Mouse (Mus musculus): ENCODE results near the gene Rpl3. TPM values are rescaled to one million over a fixed set of nuclear protein-coding genes. Genes with fewer than 3 reads are reported as not detected.

Gene Rpl3
- polyA plus RNA-seq, 1 experiment from 2014 or later = 1,023 TPM

DNA sequence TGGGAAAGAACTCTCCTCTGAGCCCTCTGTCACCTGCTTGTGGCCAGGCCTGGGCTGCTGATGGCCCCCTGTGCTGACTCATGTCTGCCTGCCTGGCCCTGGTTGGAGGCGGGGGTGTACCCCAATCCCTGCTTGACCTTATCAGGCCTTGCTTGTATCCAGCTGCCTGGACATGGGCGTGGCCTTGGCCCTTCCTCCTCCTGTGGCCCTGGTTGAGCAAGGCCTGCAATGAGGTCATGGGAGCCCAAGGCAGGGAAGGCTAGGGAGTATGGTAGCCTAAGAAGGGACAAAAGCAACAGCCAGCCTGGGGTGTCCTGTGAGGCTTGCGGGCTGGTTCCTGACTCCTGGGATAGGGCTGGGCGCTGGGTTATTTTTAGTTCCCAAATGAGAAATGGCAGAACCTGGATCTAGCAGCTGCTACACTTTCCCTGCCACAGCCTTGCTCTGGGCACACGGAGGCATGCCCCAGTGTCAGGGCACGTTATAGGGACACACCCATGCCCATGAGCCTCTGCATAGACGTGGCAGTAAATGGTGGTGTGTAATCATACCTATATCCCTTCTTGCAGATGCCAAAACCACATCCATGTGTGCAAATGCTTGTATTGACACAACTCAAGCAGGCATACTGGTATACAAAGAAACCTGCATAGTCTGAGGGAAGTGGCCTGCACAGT is 37.5 kb downstream of the Rpl3 start:
- peaks cover 24% of the 10 kb centered on the region for H3K4me1 ChIP-seq
- peak overlapping the region; percentile 67 for H3K27ac ChIP-seq
- no peaks in the 10 kb centered on the region for H3K27me3 ChIP-seq (ENCODE audit: poor library complexity, severe bottlenecking)
- H3K36me3 ChIP-seq (replicated peaks) = no peaks in the 10 kb centered on the region
- DNase-seq (ENCODE audit: extremely low spot score, low spot score) = no peak
- H3K9me3 ChIP-seq = no peaks in the 10 kb centered on the region
- H3K4me3 ChIP-seq = no peak overlapping the region
- WGBS = 89% methylated on average over 7 of the region's 7 CpGs

DNA sequence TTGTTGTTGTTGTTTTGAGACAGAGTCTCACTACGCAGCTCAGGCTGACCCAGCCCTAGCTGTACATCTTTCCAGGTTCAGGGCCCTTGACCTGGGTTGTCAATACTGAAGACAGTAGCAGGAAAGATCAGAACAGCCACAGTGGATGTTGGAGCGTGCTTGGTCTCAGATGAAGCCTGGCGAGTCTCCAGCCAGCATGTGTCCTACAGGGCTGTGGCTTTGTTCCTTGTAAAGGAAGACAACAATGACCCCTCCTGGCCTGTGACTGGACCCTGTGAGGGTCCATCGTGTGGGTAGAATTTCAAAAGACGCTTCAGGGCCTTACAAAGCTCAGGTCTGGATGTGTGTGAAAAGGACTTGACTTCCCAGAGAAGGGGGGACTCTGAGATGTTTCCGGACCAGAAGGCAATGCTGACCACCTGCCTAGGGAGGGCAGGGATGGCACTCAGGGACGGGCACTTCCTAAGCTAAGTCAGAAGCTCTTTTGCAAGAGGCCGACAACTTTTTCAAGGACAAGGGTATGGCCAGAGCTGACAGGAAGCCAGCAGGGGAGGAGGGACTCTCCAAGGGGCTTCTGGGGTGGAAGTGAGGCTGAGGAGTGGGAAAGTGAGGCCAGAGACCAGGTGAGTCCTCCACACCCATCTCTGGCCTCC is 38.2 kb downstream of the Rpl3 start:
- Histone ChIP-seq H3K27ac (peak overlapping the region; percentile 67), H3K4me1 (peaks cover 24% of the 10 kb centered on the region), H3K4me3 (no peak overlapping the region), H3K36me3 (replicated peaks) (no peaks in the 10 kb centered on the region), H3K9me3 (no peaks in the 10 kb centered on the region), H3K27me3 (ENCODE audit: poor library complexity, severe bottlenecking) (no peaks in the 10 kb centered on the region)
- no peak for DNase-seq (ENCODE audit: extremely low spot score, low spot score)
- WGBS = 77% methylated on average over 8 of the region's 8 CpGs

DNA sequence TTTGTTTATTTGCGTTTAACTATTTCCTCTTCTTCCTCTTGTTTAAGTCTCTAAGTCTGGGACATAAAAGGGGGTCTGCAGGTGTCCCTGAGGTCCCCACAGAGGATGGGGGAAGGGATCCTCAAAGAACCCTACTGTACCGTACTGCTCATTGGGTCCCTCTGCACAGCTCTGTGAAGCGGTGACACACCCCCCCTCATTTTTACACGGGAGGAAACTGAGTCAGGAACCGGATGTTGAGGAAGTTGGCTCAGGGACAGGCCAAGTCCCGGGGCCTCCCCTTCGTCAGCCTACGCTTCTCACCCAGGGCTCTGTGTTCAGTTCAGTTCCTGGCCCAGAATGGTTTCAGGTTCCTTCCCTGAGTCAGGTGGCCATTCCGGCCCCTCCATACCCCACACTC is 39.9 kb downstream of the Rpl3 start:
- WGBS = 91% methylated on average over 9 of the region's 9 CpGs
- no peaks in the 10 kb centered on the region for H3K27me3 ChIP-seq (ENCODE audit: poor library complexity, severe bottlenecking)
- peaks cover 21% of the 10 kb centered on the region for H3K4me1 ChIP-seq
- no peaks in the 10 kb centered on the region for H3K9me3 ChIP-seq
- no peak overlapping the region for H3K27ac ChIP-seq
- no peak for DNase-seq (ENCODE audit: extremely low spot score, low spot score)
- H3K4me3 ChIP-seq = no peak overlapping the region
- no peaks in the 10 kb centered on the region for H3K36me3 ChIP-seq (replicated peaks)

DNA sequence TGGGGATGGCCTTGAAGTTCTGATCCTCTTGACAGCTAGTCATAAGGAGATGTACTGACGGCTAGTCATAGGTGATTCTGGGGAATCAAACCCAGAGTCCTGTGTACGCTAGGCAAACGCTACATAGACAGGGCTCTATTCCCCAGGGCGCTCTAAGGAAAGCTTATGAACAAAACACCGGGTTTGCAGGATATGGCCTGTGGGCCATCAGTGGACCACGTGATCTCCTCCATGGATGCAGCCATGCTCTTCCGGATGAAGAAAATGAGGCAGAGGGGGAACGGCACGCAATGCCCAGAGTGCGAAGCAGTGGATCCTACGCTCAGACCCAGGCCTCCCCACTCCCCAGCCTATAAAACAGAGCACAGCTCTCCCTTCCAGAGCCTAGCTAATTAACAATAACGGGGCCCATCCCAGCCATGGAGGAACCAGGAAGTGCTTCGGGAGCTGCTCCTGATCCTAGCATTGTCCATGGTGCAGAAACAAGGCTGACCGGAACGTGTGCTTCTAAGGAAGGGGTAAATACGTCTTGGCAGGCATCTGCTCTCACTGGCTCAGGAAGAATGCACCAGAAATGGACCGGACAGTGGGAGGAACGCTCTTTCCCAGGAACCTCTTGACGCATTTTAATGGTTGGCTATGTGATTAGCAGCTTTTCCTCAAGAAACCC is 40.4 kb downstream of the Rpl3 start:
- Histone ChIP-seq H3K4me3 (no peak overlapping the region), H3K36me3 (replicated peaks) (no peaks in the 10 kb centered on the region), H3K9me3 (no peaks in the 10 kb centered on the region), H3K27ac (no peak overlapping the region), H3K4me1 (peaks cover 17% of the 10 kb centered on the region), H3K27me3 (ENCODE audit: poor library complexity, severe bottlenecking) (no peaks in the 10 kb centered on the region)
- DNase-seq (ENCODE audit: extremely low spot score, low spot score) = no peak
- WGBS = 84% methylated on average over 19 of the region's 19 CpGs

DNA sequence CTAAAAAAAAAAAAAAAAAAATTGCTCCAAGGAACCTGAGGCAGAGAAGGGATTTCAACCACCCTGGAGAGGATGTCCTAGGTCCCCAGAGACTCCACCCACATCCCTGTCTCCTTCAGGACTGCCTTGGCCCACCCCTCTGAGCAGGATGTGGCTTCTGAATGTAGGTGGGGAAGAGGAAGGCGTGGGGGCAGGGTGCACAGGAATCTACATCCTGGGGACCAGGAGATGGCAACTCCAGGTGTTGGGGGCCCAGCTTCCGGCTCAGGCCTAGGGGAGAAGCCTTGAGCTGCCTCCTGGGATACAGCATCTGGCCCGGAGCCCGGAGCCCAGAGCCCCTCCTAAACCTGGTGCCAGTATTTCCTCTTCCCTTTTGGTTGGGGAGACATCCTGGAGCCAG is 41.6 kb downstream of the Rpl3 start:
- no peaks in the 10 kb centered on the region for H3K27me3 ChIP-seq (ENCODE audit: poor library complexity, severe bottlenecking)
- H3K36me3 ChIP-seq (replicated peaks) = no peaks in the 10 kb centered on the region
- peaks cover 7% of the 10 kb centered on the region for H3K4me1 ChIP-seq
- no peak overlapping the region for H3K4me3 ChIP-seq
- no peak for DNase-seq (ENCODE audit: extremely low spot score, low spot score)
- 77% methylated on average over 4 of the region's 4 CpGs for WGBS
- H3K27ac ChIP-seq = no peak overlapping the region
- H3K9me3 ChIP-seq = peaks cover 8% of the 10 kb centered on the region; the same call in 1 of the 2 replicates

DNA sequence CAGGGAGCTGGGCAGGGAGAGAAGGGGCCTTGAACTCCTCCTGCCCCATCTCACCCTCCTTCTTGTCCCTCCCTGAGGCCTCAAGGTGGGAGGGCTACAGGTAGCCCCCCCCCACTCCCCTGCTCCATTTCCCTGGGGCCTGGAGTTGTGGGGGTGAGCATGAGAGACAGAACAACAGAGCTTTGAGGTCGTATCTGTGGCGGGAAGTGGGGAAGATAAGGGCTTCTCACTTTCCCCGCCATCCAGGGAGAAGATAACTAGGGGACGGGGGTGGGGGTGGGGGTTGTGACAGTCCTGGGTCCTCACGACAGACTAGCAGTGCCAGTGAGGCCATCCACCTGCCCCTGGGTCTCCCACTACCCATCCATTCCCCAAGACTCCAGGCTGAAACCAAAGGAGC is 43.7 kb downstream of the Rpl3 start:
- Histone ChIP-seq H3K36me3 (replicated peaks) (no peaks in the 10 kb centered on the region), H3K27ac (0 out of 2 replicates have a peak overlapping the region, but pooled peaks have one; percentile 16), H3K4me1 (no peaks in the 10 kb centered on the region), H3K4me3 (no peak overlapping the region), H3K9me3 (peaks cover 8% of the 10 kb centered on the region; the same call in 1 of the 2 replicates), H3K27me3 (ENCODE audit: poor library complexity, severe bottlenecking) (no peaks in the 10 kb centered on the region)
- 49% methylated on average over 5 of the region's 5 CpGs for WGBS
- no peak for DNase-seq (ENCODE audit: extremely low spot score, low spot score)

DNA sequence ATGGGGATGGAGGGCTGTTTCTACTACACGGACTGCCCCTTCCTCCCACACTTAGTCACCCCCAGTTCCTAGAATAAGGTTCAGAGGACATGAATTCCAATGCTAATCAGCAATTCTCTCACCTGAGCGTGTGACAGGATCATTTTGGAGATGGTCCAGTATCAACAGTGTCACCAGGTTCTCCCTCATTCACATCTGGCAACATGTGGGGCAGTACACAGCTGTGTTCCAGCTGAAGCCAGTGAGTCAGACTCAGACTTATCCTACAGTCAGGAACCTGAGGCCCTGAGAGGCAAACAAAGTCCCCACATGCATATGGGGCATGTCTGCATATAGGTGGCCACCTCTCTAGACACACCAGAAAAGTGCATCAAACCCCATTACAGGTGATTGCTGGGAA is 44.4 kb downstream of the Rpl3 start:
- H3K27me3 ChIP-seq (ENCODE audit: poor library complexity, severe bottlenecking) = no peaks in the 10 kb centered on the region
- no peaks in the 10 kb centered on the region for H3K4me1 ChIP-seq
- peaks cover 8% of the 10 kb centered on the region; the same call in 1 of the 2 replicates for H3K9me3 ChIP-seq
- no peak overlapping the region for H3K27ac ChIP-seq
- H3K36me3 ChIP-seq (replicated peaks) = no peaks in the 10 kb centered on the region
- no peak for DNase-seq (ENCODE audit: extremely low spot score, low spot score)
- WGBS = 86% methylated on average over 2 of the region's 2 CpGs
- no peak overlapping the region for H3K4me3 ChIP-seq

DNA sequence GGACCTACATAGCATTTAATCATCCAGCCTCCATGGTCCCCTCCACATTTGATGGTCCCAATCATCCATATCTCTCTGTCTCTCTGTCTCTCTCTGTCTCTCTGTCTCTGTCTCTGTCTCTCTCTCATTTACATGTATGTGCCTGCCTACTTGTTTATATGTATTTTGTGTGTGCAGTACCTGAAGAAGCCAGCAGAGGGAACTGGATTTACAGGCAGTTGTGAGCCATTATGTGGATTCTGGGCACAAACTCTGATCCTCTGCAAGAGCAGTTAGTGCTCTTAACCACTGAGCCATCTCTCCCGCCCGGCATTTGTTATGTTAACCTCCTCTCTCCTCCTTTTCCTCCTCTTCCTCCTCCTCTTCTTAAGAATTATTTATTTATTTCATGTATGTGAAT is 45.9 kb downstream of the Rpl3 start:
- no peak for DNase-seq (ENCODE audit: extremely low spot score, low spot score)
- Histone ChIP-seq H3K4me1 (no peaks in the 10 kb centered on the region), H3K9me3 (peaks cover 8% of the 10 kb centered on the region; the same call in 1 of the 2 replicates), H3K36me3 (replicated peaks) (no peaks in the 10 kb centered on the region), H3K27ac (no peak overlapping the region), H3K4me3 (no peak overlapping the region), H3K27me3 (ENCODE audit: poor library complexity, severe bottlenecking) (no peaks in the 10 kb centered on the region)
- 93% methylated on average over 2 of the region's 2 CpGs for WGBS

DNA sequence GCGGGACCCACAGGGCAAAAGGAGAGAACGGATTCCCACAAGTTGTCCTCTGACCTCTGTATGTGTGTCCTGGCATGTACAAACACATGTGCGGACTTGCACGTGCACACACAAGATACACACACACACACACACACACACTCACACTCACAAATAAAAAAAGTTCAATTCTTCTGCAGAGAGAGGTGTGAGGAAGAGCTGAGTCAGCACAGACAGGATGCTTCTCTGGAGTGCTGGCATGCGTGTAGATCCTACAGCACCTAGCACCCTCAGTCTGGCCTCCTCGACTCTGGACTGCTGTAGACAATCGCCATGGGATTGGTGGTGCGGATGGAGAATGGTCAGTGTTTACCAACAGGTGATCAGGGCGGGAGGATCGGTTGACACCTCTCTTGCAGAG is 47.4 kb downstream of the Rpl3 start:
- WGBS = 93% methylated on average over 10 of the region's 10 CpGs
- Histone ChIP-seq H3K27ac (no peak overlapping the region), H3K27me3 (ENCODE audit: poor library complexity, severe bottlenecking) (no peaks in the 10 kb centered on the region), H3K9me3 (peaks cover 8% of the 10 kb centered on the region; the same call in 1 of the 2 replicates), H3K4me1 (no peaks in the 10 kb centered on the region), H3K4me3 (no peak overlapping the region), H3K36me3 (replicated peaks) (no peaks in the 10 kb centered on the region)
- DNase-seq (ENCODE audit: extremely low spot score, low spot score) = no peak

DNA sequence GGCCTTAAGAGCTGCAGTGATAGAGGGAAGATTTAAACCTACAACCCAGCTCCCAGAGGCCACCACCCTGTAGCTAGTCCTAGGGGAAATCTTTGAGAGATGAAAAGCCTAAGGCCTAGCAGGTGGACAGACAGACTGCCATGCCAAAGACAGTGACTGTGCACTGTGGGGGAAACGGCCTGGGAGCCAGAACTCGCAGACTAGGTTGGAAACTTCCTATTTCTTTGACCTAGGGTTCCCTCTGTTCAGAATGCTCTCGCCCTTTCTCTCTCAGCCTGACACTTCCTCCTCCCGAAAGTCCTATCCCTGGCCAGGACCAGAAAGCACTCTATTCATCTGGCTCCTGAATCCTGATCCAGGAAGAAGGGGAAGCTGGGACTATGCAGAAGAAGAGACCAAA is 49.5 kb downstream of the Rpl3 start:
- H3K36me3 ChIP-seq (replicated peaks) = no peaks in the 10 kb centered on the region
- no peaks in the 10 kb centered on the region for H3K4me1 ChIP-seq
- no peak for DNase-seq (ENCODE audit: extremely low spot score, low spot score)
- no peak overlapping the region for H3K4me3 ChIP-seq
- H3K9me3 ChIP-seq = peaks cover 8% of the 10 kb centered on the region; the same call in 1 of the 2 replicates
- no peak overlapping the region for H3K27ac ChIP-seq
- WGBS = 75% methylated on average over 4 of the region's 4 CpGs
- no peaks in the 10 kb centered on the region for H3K27me3 ChIP-seq (ENCODE audit: poor library complexity, severe bottlenecking)

DNA sequence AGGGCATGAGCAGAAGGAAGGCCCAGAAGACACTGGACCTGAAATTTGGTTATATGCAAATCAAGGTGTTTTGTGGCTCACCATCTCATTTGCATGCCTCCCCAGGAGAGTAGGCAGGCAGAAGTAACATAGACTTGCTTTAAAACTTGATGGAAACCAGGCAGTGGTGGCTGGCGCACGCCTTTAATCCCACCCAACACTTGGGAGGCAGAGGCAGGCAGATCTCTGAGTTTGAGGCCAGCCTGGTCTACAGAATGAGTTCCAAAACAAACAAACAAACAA is 53.6 kb downstream of the Rpl3 start:
- H3K4me3 ChIP-seq = no peak overlapping the region
- no peaks in the 10 kb centered on the region; the same call in 1 of the 2 replicates for H3K9me3 ChIP-seq
- no peaks in the 10 kb centered on the region for H3K36me3 ChIP-seq (replicated peaks)
- no peaks in the 10 kb centered on the region for H3K27me3 ChIP-seq (ENCODE audit: poor library complexity, severe bottlenecking)
- DNase-seq (ENCODE audit: extremely low spot score, low spot score) = no peak
- WGBS = 100% methylated on average over 2 of the region's 2 CpGs
- peaks cover 6% of the 10 kb centered on the region; the same call in 1 of the 2 replicates for H3K4me1 ChIP-seq
- no peak overlapping the region for H3K27ac ChIP-seq

DNA sequence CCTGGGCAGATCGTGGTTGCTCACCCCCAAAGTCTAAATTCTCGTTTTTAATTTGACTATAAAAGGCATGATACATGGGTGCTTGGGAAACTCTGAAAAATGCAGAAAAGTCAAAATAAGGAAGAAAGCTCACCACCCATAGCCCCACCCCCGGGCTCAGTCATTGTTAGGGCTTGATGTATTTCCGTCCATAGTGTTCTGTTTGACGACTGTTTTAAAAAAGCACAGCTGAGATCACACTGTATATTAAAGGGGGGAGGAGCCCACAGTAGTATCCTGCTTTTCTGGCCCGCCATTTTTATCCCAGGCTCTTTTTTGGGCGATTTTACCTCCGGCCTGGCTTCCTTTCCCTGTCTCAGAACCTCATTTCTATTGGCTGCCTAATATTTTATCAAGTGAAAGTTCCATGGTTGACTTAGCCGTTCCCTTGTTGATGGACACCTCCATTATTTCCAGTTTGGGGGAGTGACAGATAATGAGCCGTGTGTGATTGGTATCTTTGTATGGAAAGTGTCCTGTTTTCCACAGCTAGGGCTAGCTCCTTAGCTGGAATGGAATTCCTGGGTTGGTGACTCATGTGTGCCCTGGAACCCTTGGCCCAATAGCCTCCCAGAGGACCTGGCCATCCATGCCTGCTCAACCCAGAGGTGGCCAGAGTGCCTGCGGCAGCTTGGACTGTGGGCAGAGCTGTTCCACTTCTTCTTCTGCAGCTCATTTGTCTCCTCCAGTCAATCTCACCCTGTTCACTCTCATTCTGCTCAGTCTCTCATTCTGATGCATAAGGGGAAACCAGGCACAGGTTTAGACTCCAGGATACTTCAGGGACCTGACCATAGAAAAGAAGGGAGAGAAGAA is 54.2 kb downstream of the Rpl3 start:
- Histone ChIP-seq H3K4me1 (peaks cover 6% of the 10 kb centered on the region; the same call in 1 of the 2 replicates), H3K9me3 (no peaks in the 10 kb centered on the region; the same call in 1 of the 2 replicates), H3K4me3 (no peak overlapping the region), H3K27me3 (ENCODE audit: poor library complexity, severe bottlenecking) (no peaks in the 10 kb centered on the region), H3K36me3 (replicated peaks) (no peaks in the 10 kb centered on the region), H3K27ac (no peak overlapping the region)
- WGBS = 83% methylated on average over 11 of the region's 11 CpGs
- DNase-seq (ENCODE audit: extremely low spot score, low spot score) = no peak
